Mouse (Mus musculus) brain, embryonic 18.5 days (tissue): ENCODE data around the gene Tldc1.

ENCODE experiments used
- DNase-seq: peaks from one replicate; pipeline ENCODE4 v3.0.0-alpha.2; 2012; ENCODE audit warnings: low read depth, low spot score

The Tldc1 gene

GRCm38 (mm10) chr8:119778263-119778662 lies at the start of gene Tldc1:
Gene Tldc1, minus strand, starts transcription at chr8:119778416.
- peak; percentile 94 for DNase-seq

GRCm38 (mm10) chr8:119827721-119828153 lies 49.5 kb upstream of the Tldc1 start:
- no peak for DNase-seq

- DNase-seq: no peak
These were observed 48.8 kb upstream of the Tldc1 start for GRCm38 (mm10) chr8:119826982-119827381.

- no peak for DNase-seq
These were observed 47.9 kb upstream of the Tldc1 start for GRCm38 (mm10) chr8:119825950-119826730.

- no peak for DNase-seq
These were observed 46.6 kb upstream of the Tldc1 start for GRCm38 (mm10) chr8:119824809-119825273.

- no peak for DNase-seq
These were observed 45.9 kb upstream of the Tldc1 start for GRCm38 (mm10) chr8:119824100-119824499.

- DNase-seq: no peak
These were observed 45.1 kb upstream of the Tldc1 start for GRCm38 (mm10) chr8:119823278-119823677.

GRCm38 (mm10) chr8:119821691-119822090 lies 43.5 kb upstream of the Tldc1 start:
- DNase-seq: no peak

GRCm38 (mm10) chr8:119819976-119820375 lies 41.8 kb upstream of the Tldc1 start:
- no peak for DNase-seq

- DNase-seq: no peak
These were observed 41.1 kb upstream of the Tldc1 start for GRCm38 (mm10) chr8:119819316-119819715.

- no peak for DNase-seq
These were observed 39.2 kb upstream of the Tldc1 start for GRCm38 (mm10) chr8:119817446-119817845.

- no peak for DNase-seq
These were observed 38.0 kb upstream of the Tldc1 start for GRCm38 (mm10) chr8:119816219-119816618.

GRCm38 (mm10) chr8:119812650-119813431 lies 34.6 kb upstream of the Tldc1 start:
- DNase-seq: no peak

- DNase-seq: no peak
These were observed 33.7 kb upstream of the Tldc1 start for GRCm38 (mm10) chr8:119811925-119812324.

GRCm38 (mm10) chr8:119810953-119811499 lies 32.8 kb upstream of the Tldc1 start:
- no peak for DNase-seq

GRCm38 (mm10) chr8:119810127-119810868 lies 32.1 kb upstream of the Tldc1 start:
- DNase-seq: no peak

- no peak for DNase-seq
These were observed 31.4 kb upstream of the Tldc1 start for GRCm38 (mm10) chr8:119809620-119810019.

GRCm38 (mm10) chr8:119807687-119808086 lies 29.5 kb upstream of the Tldc1 start:
- DNase-seq: no peak

- DNase-seq: no peak
These were observed 28.4 kb upstream of the Tldc1 start for GRCm38 (mm10) chr8:119806422-119807263.

- DNase-seq: no peak
These were observed 27.1 kb upstream of the Tldc1 start for GRCm38 (mm10) chr8:119805275-119805674.

GRCm38 (mm10) chr8:119802592-119802991 lies 24.4 kb upstream of the Tldc1 start:
- no peak for DNase-seq
